Mouse (Mus musculus) fibroblast of lung, adult 2 months (primary cell): ENCODE measurements around the gene Dnaja3.

ENCODE experiments used
- DNase-seq: peaks from one replicate; pipeline ENCODE4 v3.0.0-alpha.2; 2011; ENCODE audit warnings: low read depth

Gene Dnaja3

GRCm38 (mm10) chr16:4643670-4644419 is 4.1 kb downstream of the Dnaja3 start:
- DNase-seq = peak; percentile 83

- no peak for DNase-seq
Measured at GRCm38 (mm10) chr16:4645867-4646266, 6.1 kb downstream of the Dnaja3 start.

- no peak for DNase-seq
Measured at GRCm38 (mm10) chr16:4646831-4647230, 7.0 kb downstream of the Dnaja3 start.

GRCm38 (mm10) chr16:4647651-4648141 is 7.9 kb downstream of the Dnaja3 start:
- peak; percentile 88 for DNase-seq

- DNase-seq = no peak
Measured at GRCm38 (mm10) chr16:4648416-4649023, 8.7 kb downstream of the Dnaja3 start.

- no peak for DNase-seq
Measured at GRCm38 (mm10) chr16:4649211-4649610, 9.4 kb downstream of the Dnaja3 start.

- DNase-seq = no peak
Measured at GRCm38 (mm10) chr16:4649692-4650091, 9.9 kb downstream of the Dnaja3 start.

GRCm38 (mm10) chr16:4650161-4650560 is 10.4 kb downstream of the Dnaja3 start:
- no peak for DNase-seq

GRCm38 (mm10) chr16:4651081-4651480 is 11.3 kb downstream of the Dnaja3 start:
- no peak for DNase-seq

GRCm38 (mm10) chr16:4651624-4652023 is 11.8 kb downstream of the Dnaja3 start:
- DNase-seq = peak; percentile 96

GRCm38 (mm10) chr16:4652707-4653416 is 13.1 kb downstream of the Dnaja3 start:
- no peak for DNase-seq

- DNase-seq = no peak
Measured at GRCm38 (mm10) chr16:4654706-4655105, 14.9 kb downstream of the Dnaja3 start.

- no peak for DNase-seq
Measured at GRCm38 (mm10) chr16:4655251-4655734, 15.5 kb downstream of the Dnaja3 start.

GRCm38 (mm10) chr16:4655764-4656570 is 16.2 kb downstream of the Dnaja3 start:
- no peak for DNase-seq

GRCm38 (mm10) chr16:4656571-4657081 is 16.8 kb downstream of the Dnaja3 start:
- no peak for DNase-seq

GRCm38 (mm10) chr16:4658781-4659245 is 19.0 kb downstream of the Dnaja3 start:
- peak; percentile 90 for DNase-seq

GRCm38 (mm10) chr16:4659326-4659725 is 19.5 kb downstream of the Dnaja3 start:
- DNase-seq = no peak

- DNase-seq = no peak
Measured at GRCm38 (mm10) chr16:4661605-4662004, 21.8 kb downstream of the Dnaja3 start.

GRCm38 (mm10) chr16:4663806-4664205 is 24.0 kb downstream of the Dnaja3 start:
- DNase-seq = no peak

- DNase-seq = no peak
Measured at GRCm38 (mm10) chr16:4665726-4666125, 25.9 kb downstream of the Dnaja3 start.

GRCm38 (mm10) chr16:4667190-4667808 is 27.5 kb downstream of the Dnaja3 start:
- no peak for DNase-seq
